Mouse (Mus musculus) intestine, embryonic 14.5 days (tissue): ENCODE measurements around the gene Paqr4. TPM values are rescaled to one million over a fixed set of nuclear protein-coding genes. Genes with fewer than 3 reads are reported as not detected.

ENCODE experiments used
- polyA plus RNA-seq: library from polyadenylated mRNA; unstranded; fragments of >200 nt; fragmentation: Nextera tagmentation; extraction: Ambion mirVana; gene quantifications from 2 replicates; pipeline ENCODE4 v1.2.1, GENCODE M21; 2014

Gene Paqr4
- polyA plus RNA-seq, 1 experiment from 2014 or later: 18.6 TPM

Other genes starting within 250 kb of the Paqr4 start
- gene Zfp213, start 176.6 kb downstream of the Paqr4 start, polyA plus RNA-seq: 19.1 and 19.7 TPM in 2 replicates
- 12.3 and 14.8 TPM in 2 replicates for gene Zfp13, start 141.4 kb downstream of the Paqr4 start, polyA plus RNA-seq
- 0.14 TPM in 1 of 2 replicates, not detected in the other for gene Zscan10, start 140.0 kb downstream of the Paqr4 start, polyA plus RNA-seq
- 0.51 and 0.67 TPM in 2 replicates for gene Mmp25, start 95.6 kb downstream of the Paqr4 start, polyA plus RNA-seq
- gene Bicdl2, start 80.4 kb downstream of the Paqr4 start, polyA plus RNA-seq: 1.5 and 2.1 TPM in 2 replicates
- gene Hcfc1r1, start 67.3 kb downstream of the Paqr4 start, polyA plus RNA-seq: 83.3 and 84.8 TPM in 2 replicates
- 45.8 and 50.2 TPM in 2 replicates for gene Thoc6, start 67.0 kb downstream of the Paqr4 start, polyA plus RNA-seq
- gene Tnfrsf12a, start 63.4 kb downstream of the Paqr4 start, polyA plus RNA-seq: 23.3 and 24.4 TPM in 2 replicates
- gene Cldn6, start 61.6 kb downstream of the Paqr4 start, polyA plus RNA-seq: 88.4 and 97.9 TPM in 2 replicates
- 1.1 and 1.3 TPM in 2 replicates for gene Cldn9, start 56.8 kb downstream of the Paqr4 start, polyA plus RNA-seq
- 0.04 TPM in 1 of 2 replicates, not detected in the other for gene 1520401A03Rik, start 18.1 kb downstream of the Paqr4 start, polyA plus RNA-seq
- 53.6 and 57.9 TPM in 2 replicates for gene Pkmyt1, start 14.5 kb downstream of the Paqr4 start, polyA plus RNA-seq
- 0.16 and 0.19 TPM in 2 replicates for gene Kremen2, start 5.0 kb upstream of the Paqr4 start, polyA plus RNA-seq
- 58.6 and 69.4 TPM in 2 replicates for gene Flywch1, start 30.7 kb upstream of the Paqr4 start, polyA plus RNA-seq
- 21.2 and 21.5 TPM in 2 replicates for gene Flywch2, start 45.2 kb upstream of the Paqr4 start, polyA plus RNA-seq
- gene Srrm2, start 49.7 kb upstream of the Paqr4 start, polyA plus RNA-seq: 451 and 452 TPM in 2 replicates
- gene Elob, start 88.3 kb upstream of the Paqr4 start, polyA plus RNA-seq: 1,105 and 1,121 TPM in 2 replicates
- gene Prss33, start 95.2 kb upstream of the Paqr4 start, polyA plus RNA-seq: 0.26 TPM in 1 of 2 replicates, not detected in the other
- gene Prss32, start 103.0 kb upstream of the Paqr4 start, polyA plus RNA-seq: 1.1 and 1.5 TPM in 2 replicates
- 2.1 and 2.9 TPM in 2 replicates for gene Prss41, start 103.3 kb upstream of the Paqr4 start, polyA plus RNA-seq
- gene Prss21, start 127.2 kb upstream of the Paqr4 start, polyA plus RNA-seq: not detected in 2 replicates
- not detected in 2 replicates for gene Dcpp1, start 140.0 kb upstream of the Paqr4 start, polyA plus RNA-seq
- not detected in 2 replicates for gene Dcpp2, start 140.0 kb upstream of the Paqr4 start, polyA plus RNA-seq
- not detected in 2 replicates for gene Dcpp3, start 176.6 kb upstream of the Paqr4 start, polyA plus RNA-seq
- gene Sbp, start 200.8 kb upstream of the Paqr4 start, polyA plus RNA-seq: not detected in 2 replicates
- gene Sbpl, start 214.4 kb upstream of the Paqr4 start, polyA plus RNA-seq: not detected in 2 replicates
- 0.12 TPM in 1 of 2 replicates, not detected in the other for gene Prss30, start 239.7 kb upstream of the Paqr4 start, polyA plus RNA-seq